Mouse (Mus musculus) spleen, adult 2 months (tissue): ENCODE data around the gene Rgsl1.

Experiments used
- CTCF ChIP-seq: fragments of 200-500 bp; IDR thresholded peaks from 2 replicates; pipeline ENCODE4 v1.5.1; 2011; ENCODE audit warnings: mild to moderate bottlenecking, inconsistent platforms; ENCODE audit not compliant: insufficient read depth, insufficient read length, insufficient replicate concordance; ENCODE audit errors: extremely low read depth
- POLR2A ChIP-seq: fragments of 200-500 bp; IDR thresholded peaks from 2 replicates; pipeline ENCODE4 v1.6.1; 2011; ENCODE audit warnings: low read depth, low read length, inconsistent platforms

- TF ChIP-seq CTCF: no peak
- no peak for TF ChIP-seq POLR2A
Observed at GRCm38 (mm10) chr1:153747861-153748530, 95.9 kb downstream of the Rgsl1 start.
